Mouse (Mus musculus) bone marrow, adult 2 months (tissue): ENCODE measurements around the gene Ank2.

ENCODE experiments used
- CTCF ChIP-seq: fragments of 200-500 bp; IDR thresholded peaks from 2 replicates; pipeline ENCODE4 v1.5.1; 2011; ENCODE audit warnings: low read length, control low read depth; ENCODE audit not compliant: control insufficient read depth, insufficient read depth
- POLR2A ChIP-seq: fragments of 200-500 bp; IDR thresholded peaks from 2 replicates; pipeline ENCODE4 v1.6.1; 2011; ENCODE audit warnings: low read depth, mild to moderate bottlenecking, control low read depth, low read length, borderline replicate concordance; ENCODE audit not compliant: control insufficient read depth

- TF ChIP-seq POLR2A (no peak), CTCF (no peak)
Measured at GRCm38 (mm10) chr3:127487302-127487701, 11.8 kb downstream of the Ank2 start.
